Mouse (Mus musculus) heart, embryonic 12.5 days (tissue): ENCODE results near the gene Stxbp5l. TPM values are rescaled to one million over a fixed set of nuclear protein-coding genes. Genes with fewer than 3 reads are reported as not detected.
"Not testable (repeated sequence)": the region's sequence is repeated elsewhere in the genome, so short reads cannot be mapped to it uniquely, and the experiment has no call there.

ENCODE experiments used
- ATAC-seq: fragments of 200-750 bp; cut with Nextera tagmentation; 2 replicates; pipeline ENCODE4 v1.8.0; 2017; ENCODE audit warnings: moderate TSS enrichment, moderate library complexity; ENCODE audit not compliant: insufficient number of reproducible peaks, low FRiP score
- H3K27ac ChIP-seq: fragments of 300-500 bp; sonication (generic); 2 replicates; pipeline ENCODE4 v1.5.1; 2016; ENCODE audit warnings: mild to moderate bottlenecking, moderate library complexity; ENCODE audit not compliant: poor library complexity, severe bottlenecking
- H3K27me3 ChIP-seq: fragments of 300-500 bp; sonication (generic); replicated peaks from 2 replicates; pipeline ENCODE4 v1.6.1; 2016; ENCODE audit warnings: mild to moderate bottlenecking, moderate library complexity
- H3K36me3 ChIP-seq: fragments of 300-500 bp; sonication (generic); 2 replicates; pipeline ENCODE4 v1.6.1; 2016; ENCODE audit warnings: mild to moderate bottlenecking, moderate library complexity
- H3K4me1 ChIP-seq: fragments of 300-500 bp; sonication (generic); replicated peaks from 2 replicates; pipeline ENCODE4 v1.6.1; 2016; ENCODE audit warnings: mild to moderate bottlenecking
- H3K4me2 ChIP-seq: fragments of 300-500 bp; sonication (generic); 2 replicates; pipeline ENCODE4 v1.6.1; 2016; ENCODE audit warnings: mild to moderate bottlenecking, moderate library complexity
- H3K4me3 ChIP-seq: fragments of 300-500 bp; sonication (generic); 2 replicates; pipeline ENCODE4 v1.5.1; 2016; ENCODE audit warnings: mild to moderate bottlenecking
- H3K9ac ChIP-seq: fragments of 300-500 bp; sonication (generic); 2 replicates; pipeline ENCODE4 v1.6.1; 2016; ENCODE audit warnings: mild to moderate bottlenecking, moderate library complexity
- H3K9me3 ChIP-seq: fragments of 300-500 bp; sonication (generic); replicated peaks from 2 replicates; pipeline ENCODE4 v1.6.1; 2016; ENCODE audit warnings: mild to moderate bottlenecking, moderate library complexity
- WGBS: fragments of 180-500 bp; shearing (Covaris S2); methylation state at CpG from one replicate; pipeline ENCODE4 v1.1.7; 2016; 5-methylcytosine and 5-hydroxymethylcytosine counted together
- polyA plus RNA-seq: library from polyadenylated mRNA; unstranded; fragments of >200 nt; fragmentation: Nextera tagmentation; extraction: Ambion mirVana; gene quantifications from 2 replicates; pipeline ENCODE4 v1.2.1, GENCODE M21; 2016

Stxbp5l gene
- polyA plus RNA-seq, 1 experiment from 2014 or later = 0.18 TPM

DNA sequence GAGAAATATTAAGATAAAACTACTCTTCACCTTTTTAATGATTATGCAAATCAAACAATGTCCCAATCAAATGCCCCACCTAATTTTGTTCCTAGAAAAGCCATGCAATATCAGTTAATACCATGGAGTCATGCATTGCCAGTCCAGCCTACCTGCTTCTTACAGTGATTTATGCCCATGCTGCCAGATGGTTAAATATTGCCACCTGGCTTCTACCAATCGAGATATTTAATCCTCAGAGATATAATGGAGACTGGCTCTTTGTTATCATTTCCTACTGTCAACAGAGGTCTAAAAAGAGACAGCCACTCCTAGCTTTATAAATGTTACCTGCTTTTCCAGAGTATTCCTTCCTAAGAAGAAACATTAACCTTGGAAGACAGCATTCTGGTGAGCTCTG, 104.6 kb downstream of the Stxbp5l start:
- H3K4me1 ChIP-seq = no peaks in the 10 kb centered on the region
- no peak for ATAC-seq
- no peak overlapping the region for H3K4me2 ChIP-seq
- H3K9me3 ChIP-seq = no peaks in the 10 kb centered on the region
- H3K27ac ChIP-seq = no peak overlapping the region
- no peak overlapping the region for H3K4me3 ChIP-seq
- no peaks in the 10 kb centered on the region for H3K36me3 ChIP-seq
- no peak overlapping the region for H3K9ac ChIP-seq
- H3K27me3 ChIP-seq = no peaks in the 10 kb centered on the region
- WGBS = 51% methylated on average over 1 of the region's 1 CpGs

DNA sequence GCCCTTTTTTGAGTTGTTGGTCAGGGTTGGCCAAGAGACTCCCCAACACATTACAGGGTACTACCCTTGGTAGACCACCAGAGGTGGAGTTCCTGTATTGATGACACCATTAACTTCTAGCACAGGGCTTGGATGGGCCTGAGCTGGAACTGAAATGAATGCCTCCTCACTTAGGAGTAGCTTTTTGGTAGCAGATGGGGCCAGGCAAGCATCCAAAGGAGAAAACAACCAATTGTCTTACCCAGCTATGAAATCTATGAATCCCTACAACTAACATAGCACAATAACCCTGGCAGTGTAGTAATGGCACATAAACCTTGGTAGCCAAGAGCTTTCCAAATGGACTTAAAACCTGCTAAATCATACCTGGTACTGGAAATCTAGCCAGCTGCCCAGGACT, 111.1 kb downstream of the Stxbp5l start:
- Histone ChIP-seq H3K9ac (no peak overlapping the region), H3K9me3 (no peaks in the 10 kb centered on the region), H3K4me2 (no peak overlapping the region), H3K27me3 (no peaks in the 10 kb centered on the region), H3K4me3 (no peak overlapping the region), H3K4me1 (no peaks in the 10 kb centered on the region), H3K27ac (no peak overlapping the region), H3K36me3 (no peaks in the 10 kb centered on the region)
- ATAC-seq = no peak

DNA sequence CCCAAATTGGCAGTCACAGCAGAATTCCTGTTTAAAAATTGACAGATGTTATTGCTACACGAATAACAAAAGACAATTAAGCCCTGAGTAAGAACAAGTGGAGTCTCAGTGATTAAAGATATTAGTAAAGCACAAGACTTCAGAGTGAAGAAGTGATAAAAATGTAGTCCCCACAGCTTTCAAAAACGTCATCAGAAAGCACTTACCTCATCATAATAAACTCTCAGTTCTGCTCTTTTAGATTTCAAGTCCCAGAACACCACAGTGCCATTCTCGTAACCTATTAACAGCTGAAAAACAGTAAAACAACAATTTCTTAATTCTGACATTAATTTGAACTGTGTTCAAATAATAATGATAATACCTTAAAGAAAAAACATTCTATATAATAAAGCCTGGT, 123.1 kb downstream of the Stxbp5l start:
- Histone ChIP-seq H3K4me2 (no peak overlapping the region), H3K4me1 (no peaks in the 10 kb centered on the region), H3K27me3 (no peaks in the 10 kb centered on the region), H3K9me3 (no peaks in the 10 kb centered on the region), H3K27ac (no peak overlapping the region), H3K9ac (no peak overlapping the region), H3K36me3 (no peaks in the 10 kb centered on the region), H3K4me3 (no peak overlapping the region)
- WGBS = 48% methylated on average over 3 of the region's 3 CpGs
- ATAC-seq = no peak

DNA sequence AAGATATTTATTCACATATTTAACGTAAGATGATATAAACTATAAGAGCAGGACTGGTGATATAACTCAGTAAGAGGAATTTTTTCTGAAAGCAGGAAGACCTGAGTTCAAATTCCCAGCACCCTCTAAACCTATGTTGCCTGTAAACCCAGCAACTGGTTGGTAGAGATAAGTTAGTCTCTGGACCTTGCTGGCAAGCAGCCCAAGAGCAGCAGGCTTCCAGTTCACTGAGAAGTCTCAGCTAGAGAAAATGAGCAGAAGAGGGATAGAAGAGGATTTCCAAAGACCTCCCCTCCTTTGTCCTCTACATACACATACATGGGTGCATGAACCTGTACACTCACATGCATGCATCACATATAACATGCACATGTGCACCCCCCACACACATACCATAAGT, 165.6 kb downstream of the Stxbp5l start:
- Histone ChIP-seq H3K27ac (no peak overlapping the region), H3K36me3 (no peaks in the 10 kb centered on the region), H3K27me3 (no peaks in the 10 kb centered on the region), H3K4me3 (no peak overlapping the region), H3K9ac (no peak overlapping the region), H3K4me2 (no peak overlapping the region), H3K9me3 (no peaks in the 10 kb centered on the region), H3K4me1 (no peaks in the 10 kb centered on the region)
- 75% methylated on average over 1 of the region's 1 CpGs for WGBS
- ATAC-seq = no peak

DNA sequence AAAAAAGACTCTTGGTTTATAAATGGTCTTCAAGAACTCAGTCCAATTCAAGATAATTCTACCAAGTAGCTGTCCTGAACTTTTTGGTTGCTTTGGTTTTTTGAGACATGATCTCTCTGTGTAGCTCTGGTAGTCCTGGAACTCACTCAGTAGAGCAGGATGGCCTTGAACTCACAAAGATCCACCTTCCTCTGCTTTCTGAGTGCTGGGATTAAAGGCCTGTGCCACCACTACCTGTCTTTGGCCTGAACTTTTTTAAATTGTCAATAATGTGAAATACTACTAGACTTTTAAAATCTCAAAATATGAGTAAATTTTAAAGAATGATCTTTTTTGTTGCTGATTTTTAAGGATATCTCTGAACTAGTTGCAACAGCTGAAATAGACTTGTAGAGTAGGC, 176.0 kb downstream of the Stxbp5l start:
- Histone ChIP-seq H3K9ac (no peak overlapping the region), H3K27me3 (no peaks in the 10 kb centered on the region), H3K36me3 (no peaks in the 10 kb centered on the region), H3K4me1 (no peaks in the 10 kb centered on the region), H3K9me3 (no peaks in the 10 kb centered on the region), H3K4me2 (no peak overlapping the region), H3K27ac (no peak overlapping the region), H3K4me3 (no peak overlapping the region)
- no peak for ATAC-seq

DNA sequence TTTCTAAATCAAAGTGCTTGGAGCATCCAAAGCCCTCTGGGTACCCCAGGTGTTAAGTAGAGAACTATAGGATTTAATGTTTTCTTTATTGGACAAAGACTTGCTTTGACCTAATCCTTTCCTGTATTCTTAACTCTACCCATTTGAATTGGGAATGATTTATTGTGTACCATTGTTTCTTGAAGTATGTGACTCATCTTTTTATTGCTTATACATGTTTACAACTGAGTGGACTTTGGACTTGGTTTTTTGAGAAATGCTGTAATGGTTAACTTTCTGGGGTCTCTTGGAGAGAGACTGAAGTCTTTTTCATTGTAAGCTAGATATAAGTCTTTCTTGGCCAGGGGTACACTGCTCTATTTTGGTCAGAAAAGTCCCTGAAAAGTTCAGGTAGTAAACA, 190.6 kb downstream of the Stxbp5l start:
- Histone ChIP-seq H3K4me3 (no peak overlapping the region), H3K27me3 (no peaks in the 10 kb centered on the region), H3K4me1 (no peaks in the 10 kb centered on the region), H3K36me3 (no peaks in the 10 kb centered on the region), H3K4me2 (no peak overlapping the region), H3K9ac (no peak overlapping the region), H3K27ac (no peak overlapping the region), H3K9me3 (no peaks in the 10 kb centered on the region; the same call in 1 of the 2 replicates)
- no peak for ATAC-seq

DNA sequence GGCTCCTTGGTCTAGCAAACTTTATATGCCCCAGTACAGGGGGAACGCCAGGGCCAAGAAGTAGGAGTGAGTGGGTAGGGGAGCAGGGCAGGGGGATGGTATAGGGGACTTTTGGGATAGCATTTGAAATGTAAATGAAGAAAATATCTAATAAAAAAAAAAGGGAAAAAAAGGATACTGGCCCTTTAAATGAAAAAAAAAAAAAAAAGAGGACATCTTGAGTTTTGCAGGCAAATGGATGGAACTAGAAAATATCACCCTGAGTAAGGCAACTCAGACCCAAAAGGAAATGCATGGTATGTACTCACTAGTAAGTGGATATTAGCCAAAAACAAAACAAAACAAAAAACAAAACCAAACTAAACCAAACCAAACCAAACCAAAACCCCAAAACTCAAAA, 259.6 kb downstream of the Stxbp5l start:
- ATAC-seq, H3K4me1 ChIP-seq, H3K36me3 ChIP-seq, H3K27me3 ChIP-seq, H3K9me3 ChIP-seq, H3K27ac ChIP-seq, H3K4me2 ChIP-seq, H3K4me3 ChIP-seq, H3K9ac ChIP-seq: not testable (repeated sequence)
- WGBS = 81% methylated on average over 1 of the region's 1 CpGs

DNA sequence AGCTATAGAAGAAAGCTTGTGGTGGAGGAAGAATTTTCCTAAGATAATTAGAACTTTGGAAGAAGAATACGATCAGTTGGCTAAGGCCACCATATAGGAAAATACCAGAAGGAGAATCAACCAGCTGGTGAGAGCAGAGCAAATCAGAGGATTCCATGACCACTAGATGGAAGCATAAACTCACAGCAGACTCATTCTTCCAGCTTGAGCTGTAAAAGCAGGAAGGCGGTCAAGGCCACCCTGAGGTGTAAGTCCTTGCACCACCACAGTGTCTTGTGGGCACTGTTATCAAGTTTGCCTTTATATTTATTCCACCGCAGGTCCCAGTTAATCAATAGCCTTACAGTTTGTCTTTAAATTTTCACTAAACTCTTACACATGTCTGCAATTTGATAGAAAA, 275.5 kb downstream of the Stxbp5l start:
- Histone ChIP-seq H3K27ac (no peak overlapping the region), H3K4me2 (no peak overlapping the region), H3K4me1 (no peaks in the 10 kb centered on the region), H3K9me3 (no peaks in the 10 kb centered on the region), H3K9ac (no peak overlapping the region), H3K36me3 (no peaks in the 10 kb centered on the region), H3K27me3 (no peaks in the 10 kb centered on the region), H3K4me3 (no peak overlapping the region)
- peak; percentile 61; the same call in 1 of the 2 replicates for ATAC-seq
- 32% methylated on average over 3 of the region's 3 CpGs for WGBS

DNA sequence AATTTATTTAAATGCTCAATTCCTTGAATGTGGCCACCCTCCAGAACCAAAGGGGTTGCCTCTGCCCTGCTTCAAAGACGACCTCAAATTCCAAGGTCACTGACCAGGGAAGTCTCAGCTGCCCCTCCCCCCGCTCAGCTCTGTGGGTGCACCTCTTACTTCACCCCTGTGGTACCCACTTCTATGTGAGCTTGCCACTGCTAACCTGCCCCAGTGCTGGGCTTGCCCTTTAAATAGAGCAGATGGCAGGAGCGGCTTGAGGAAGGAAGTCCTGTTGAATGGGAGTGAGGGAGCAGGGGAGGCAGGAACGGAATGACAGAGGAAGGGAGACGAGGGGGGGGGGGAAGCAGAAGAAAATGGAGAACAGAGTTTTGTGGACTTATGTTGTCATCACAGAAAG, 276.0 kb downstream of the Stxbp5l start:
- peak overlapping the region; percentile 26; the same call in 1 of the 2 replicates for H3K9ac ChIP-seq
- no peaks in the 10 kb centered on the region for H3K27me3 ChIP-seq
- H3K27ac ChIP-seq = no peak overlapping the region
- no peaks in the 10 kb centered on the region for H3K36me3 ChIP-seq
- no peak overlapping the region for H3K4me3 ChIP-seq
- H3K4me2 ChIP-seq = no peak overlapping the region
- no peaks in the 10 kb centered on the region for H3K9me3 ChIP-seq
- ATAC-seq = no peak
- H3K4me1 ChIP-seq = no peaks in the 10 kb centered on the region
- WGBS = 16% methylated on average over 5 of the region's 5 CpGs

DNA sequence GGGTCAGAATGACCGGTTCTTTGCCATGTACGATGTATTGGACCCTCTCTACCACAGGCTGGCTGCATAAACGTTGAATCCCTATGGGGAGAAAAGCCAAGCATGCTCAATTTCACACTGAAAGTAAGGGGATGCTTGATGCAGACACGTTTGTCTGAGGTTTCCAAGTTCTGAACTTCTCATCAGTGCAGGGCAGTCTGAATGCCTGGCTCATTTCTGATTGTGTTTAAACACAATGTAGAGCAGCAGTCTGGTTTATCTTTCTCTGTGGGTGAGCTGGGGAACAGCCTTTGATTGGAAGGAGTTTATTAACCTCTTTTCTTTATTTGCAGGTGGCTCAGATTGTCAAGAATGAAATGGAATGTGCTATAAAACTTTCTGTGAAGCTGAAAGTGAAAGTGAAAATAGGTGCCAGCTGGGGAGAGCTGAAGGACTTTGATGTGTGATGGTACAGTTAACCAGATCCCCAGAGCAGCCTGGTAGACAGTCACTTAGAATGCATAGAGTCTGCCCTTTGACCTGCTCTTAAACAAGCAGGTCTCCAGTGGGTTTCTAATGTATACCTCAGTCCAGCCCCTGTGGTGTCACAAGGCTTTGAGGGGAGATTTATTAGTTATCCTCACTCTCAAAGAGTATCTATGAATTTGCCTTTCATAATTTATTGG, 290.5 kb downstream of the Stxbp5l start:
- peaks cover 35% of the 10 kb centered on the region for H3K36me3 ChIP-seq
- no peaks in the 10 kb centered on the region for H3K9me3 ChIP-seq
- 89% methylated on average over 4 of the region's 4 CpGs for WGBS
- H3K27ac ChIP-seq = no peak overlapping the region
- no peak overlapping the region for H3K4me3 ChIP-seq
- no peaks in the 10 kb centered on the region for H3K27me3 ChIP-seq
- H3K9ac ChIP-seq = no peak overlapping the region
- H3K4me2 ChIP-seq = no peak overlapping the region
- H3K4me1 ChIP-seq = no peaks in the 10 kb centered on the region
- no peak for ATAC-seq

DNA sequence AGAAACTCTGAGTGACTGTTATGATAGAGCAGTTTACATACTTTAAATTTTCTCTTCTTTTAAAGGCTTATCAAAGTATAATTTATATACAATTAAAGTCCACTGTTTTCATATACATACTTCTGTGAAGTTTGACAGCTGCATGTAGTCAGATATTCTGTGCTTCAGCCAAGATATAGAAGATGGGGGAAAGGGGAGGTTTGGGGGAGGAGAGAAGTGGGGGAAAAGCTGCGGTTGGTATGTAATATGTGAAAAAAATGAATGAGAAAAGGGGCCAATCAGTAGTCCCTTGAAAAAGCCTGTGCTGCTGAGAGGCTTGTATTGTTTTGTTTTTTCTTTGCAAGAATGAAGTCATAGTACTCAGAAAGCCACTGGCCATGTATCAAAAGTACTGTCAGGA, 295.1 kb downstream of the Stxbp5l start:
- H3K4me2 ChIP-seq = no peak overlapping the region
- no peak overlapping the region for H3K27ac ChIP-seq
- no peak overlapping the region for H3K4me3 ChIP-seq
- no peaks in the 10 kb centered on the region for H3K27me3 ChIP-seq
- H3K4me1 ChIP-seq = no peaks in the 10 kb centered on the region
- H3K9me3 ChIP-seq = no peaks in the 10 kb centered on the region
- H3K9ac ChIP-seq = no peak overlapping the region
- H3K36me3 ChIP-seq = peaks cover 44% of the 10 kb centered on the region
- ATAC-seq = no peak
- whole genome bisulfite sequencing = 71% methylated on average over 1 of the region's 1 CpGs

DNA sequence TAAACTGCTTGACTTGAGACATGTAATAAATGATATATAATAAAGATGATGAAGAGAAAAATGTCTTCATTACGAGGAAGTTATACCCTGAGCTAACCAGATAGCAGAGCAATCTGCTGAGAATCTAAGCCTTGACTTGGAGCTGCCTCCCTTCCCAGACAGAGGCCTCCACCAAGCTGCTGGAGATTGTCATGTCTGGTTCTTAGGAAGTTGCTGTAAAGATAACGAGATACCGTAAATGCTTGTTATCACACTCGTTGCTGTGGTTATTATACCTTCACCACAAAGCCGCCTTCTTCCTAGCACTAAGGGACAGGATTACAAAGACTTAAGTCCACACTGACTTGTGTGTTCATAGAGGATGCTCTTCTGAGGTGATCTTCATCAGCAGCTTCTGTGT, 312.4 kb downstream of the Stxbp5l start:
- 67% methylated on average over 5 of the region's 5 CpGs for WGBS
- no peaks in the 10 kb centered on the region for H3K4me1 ChIP-seq
- H3K27ac ChIP-seq = no peak overlapping the region
- no peak overlapping the region for H3K9ac ChIP-seq
- peaks cover 29% of the 10 kb centered on the region for H3K36me3 ChIP-seq
- ATAC-seq = no peak
- H3K4me3 ChIP-seq = no peak overlapping the region
- H3K4me2 ChIP-seq = no peak overlapping the region
- H3K27me3 ChIP-seq = no peaks in the 10 kb centered on the region
- no peaks in the 10 kb centered on the region for H3K9me3 ChIP-seq
